Mouse (Mus musculus) heart, adult 2 months (tissue): ENCODE measurements at regions not wholly inside any gene's neighbourhood (a gene's known extent, or its start where the extent isn't known, plus 50 kb on each side); places are given as distances from the start of the nearest gene placed in this dataset.

Experiments
- DNase-seq, 2 experiments: peaks; one replicate each; pipeline ENCODE4 v3.0.0; 2021
- H3K27ac ChIP-seq: fragments of 200-600 bp; 2 replicates; pipeline ENCODE4 v1.8.1; 2022
- H3K27me3 ChIP-seq: fragments of 200-500 bp; 2 replicates; pipeline ENCODE4 v1.6.1; 2012; ENCODE audit warnings: mild to moderate bottlenecking, low read length, inconsistent platforms, mixed read lengths; ENCODE audit not compliant: control insufficient read depth, insufficient read depth
- H3K36me3 ChIP-seq: fragments of 200-500 bp; 2 replicates; pipeline ENCODE4 v1.6.1; 2012; ENCODE audit warnings: low read length, inconsistent platforms; ENCODE audit not compliant: control insufficient read depth, insufficient read depth
- H3K4me1 ChIP-seq: fragments of 200-500 bp; 2 replicates; pipeline ENCODE4 v1.6.1; 2011; ENCODE audit warnings: low read length; ENCODE audit not compliant: control insufficient read depth, insufficient read depth
- H3K4me3 ChIP-seq: fragments of 200-600 bp; 2 replicates; pipeline ENCODE4 v1.8.1; 2022
- H3K79me2 ChIP-seq: fragments of 200-500 bp; replicated peaks from 2 replicates; pipeline ENCODE4 v1.6.1; 2012; ENCODE audit warnings: mild to moderate bottlenecking, inconsistent platforms, low read length, moderate library complexity, mixed read lengths; ENCODE audit not compliant: control insufficient read depth, insufficient read depth
- H3K9ac ChIP-seq: fragments of 200-500 bp; 2 replicates; pipeline ENCODE4 v1.6.1; 2012; ENCODE audit warnings: low read depth, mild to moderate bottlenecking, control low read depth, inconsistent platforms, low read length, mixed read lengths
- CTCF ChIP-seq: fragments of 200-600 bp; IDR thresholded peaks from 2 replicates; pipeline ENCODE4 v1.8.1; 2022; ENCODE audit warnings: antibody characterized with exemption, mild to moderate bottlenecking, moderate library complexity
- EP300 ChIP-seq: fragments of 200-500 bp; IDR thresholded peaks from 2 replicates; pipeline ENCODE4 v1.6.1; 2011; ENCODE audit warnings: low read depth, low read length, control low read depth; ENCODE audit not compliant: insufficient read depth
- POLR2A ChIP-seq: fragments of 200-500 bp; IDR thresholded peaks from 2 replicates; pipeline ENCODE4 v1.6.1; 2011; ENCODE audit warnings: mild to moderate bottlenecking, low read depth, low read length, control low read depth; ENCODE audit not compliant: insufficient read depth
- WGBS: fragments of 180-500 bp; shearing (Covaris S2); methylation state at CpG from one replicate; pipeline ENCODE4 v1.1.7; 2018; 5-methylcytosine and 5-hydroxymethylcytosine counted together
- intact Hi-C: fragments of 180-260 bp; cut with DNase I; formaldehyde crosslinking; loops from one replicate; pipeline ENCODE4 v1.15.1; 2025

- no peak overlapping the region for H3K27ac ChIP-seq
- no peaks in the 10 kb centered on the region for H3K27me3 ChIP-seq
- DNase-seq, result no peak
- H3K9ac ChIP-seq, result no peak overlapping the region
- H3K4me1 ChIP-seq, result no peaks in the 10 kb centered on the region
- WGBS, result 84% methylated on average over 1 of the region's 1 CpGs
- H3K36me3 ChIP-seq, result no peaks in the 10 kb centered on the region
- intact Hi-C loops, result no loop called here
- no peak overlapping the region for H3K4me3 ChIP-seq
- H3K79me2 ChIP-seq, result no peaks in the 10 kb centered on the region
- TF ChIP-seq EP300 (no peak), POLR2A (no peak), CTCF (no peak)
Measured at GRCm38 (mm10) chr10:31051222-31051621, 208.6 kb upstream of the Hey2 start.

- intact Hi-C loops, result no loop called here
- Histone ChIP-seq H3K27ac (no peak overlapping the region), H3K9ac (no peak overlapping the region), H3K4me3 (no peak overlapping the region), H3K79me2 (no peaks in the 10 kb centered on the region), H3K4me1 (no peaks in the 10 kb centered on the region), H3K27me3 (no peaks in the 10 kb centered on the region), H3K36me3 (no peaks in the 10 kb centered on the region)
- WGBS, result 45% methylated on average over 2 of the region's 2 CpGs
- no peak for DNase-seq
- TF ChIP-seq EP300 (no peak), CTCF (no peak), POLR2A (no peak)
Measured at GRCm38 (mm10) chr10:31049352-31049751, 206.8 kb upstream of the Hey2 start.

GRCm38 (mm10) chr10:31035611-31036010 is 193.0 kb upstream of the Hey2 start:
- Histone ChIP-seq H3K9ac (no peak overlapping the region), H3K27me3 (no peaks in the 10 kb centered on the region), H3K27ac (no peak overlapping the region), H3K4me3 (no peak overlapping the region), H3K36me3 (no peaks in the 10 kb centered on the region), H3K79me2 (no peaks in the 10 kb centered on the region), H3K4me1 (no peaks in the 10 kb centered on the region)
- 74% methylated on average over 4 of the region's 4 CpGs for WGBS
- no peak for TF ChIP-seq POLR2A
- intact Hi-C loops, result no loop called here
- DNase-seq, result no peak

- WGBS, result 48% methylated on average over 3 of the region's 3 CpGs
- H3K27ac ChIP-seq, result no peak overlapping the region
- no peak overlapping the region for H3K9ac ChIP-seq
- DNase-seq, result no peak
- H3K27me3 ChIP-seq, result no peaks in the 10 kb centered on the region
- no peaks in the 10 kb centered on the region for H3K4me1 ChIP-seq
- no peak overlapping the region for H3K4me3 ChIP-seq
- TF ChIP-seq CTCF (no peak), POLR2A (no peak), EP300 (no peak)
- intact Hi-C loops, result no loop called here
- H3K36me3 ChIP-seq, result no peaks in the 10 kb centered on the region
- H3K79me2 ChIP-seq, result no peaks in the 10 kb centered on the region
Measured at GRCm38 (mm10) chr10:31034782-31035181, 192.2 kb upstream of the Hey2 start.

GRCm38 (mm10) chr10:31030676-31031075 is 188.1 kb upstream of the Hey2 start:
- H3K4me1 ChIP-seq, result no peaks in the 10 kb centered on the region
- no peak overlapping the region for H3K4me3 ChIP-seq
- WGBS, result 70% methylated on average over 2 of the region's 2 CpGs
- no peaks in the 10 kb centered on the region for H3K36me3 ChIP-seq
- H3K9ac ChIP-seq, result no peak overlapping the region
- H3K79me2 ChIP-seq, result no peaks in the 10 kb centered on the region
- intact Hi-C loops, result no loop called here
- TF ChIP-seq EP300 (no peak), POLR2A (no peak), CTCF (no peak)
- no peak overlapping the region for H3K27ac ChIP-seq
- H3K27me3 ChIP-seq, result no peaks in the 10 kb centered on the region
- DNase-seq, result no peak

GRCm38 (mm10) chr10:31026440-31026839 is 183.8 kb upstream of the Hey2 start:
- Histone ChIP-seq H3K79me2 (no peaks in the 10 kb centered on the region), H3K4me1 (no peaks in the 10 kb centered on the region), H3K27ac (no peak overlapping the region), H3K27me3 (no peaks in the 10 kb centered on the region), H3K36me3 (no peaks in the 10 kb centered on the region), H3K4me3 (no peak overlapping the region), H3K9ac (no peak overlapping the region)
- DNase-seq, result no peak
- WGBS, result 45% methylated on average over 1 of the region's 1 CpGs
- TF ChIP-seq CTCF, result no peak
- TF ChIP-seq EP300, result no peak
- TF ChIP-seq POLR2A, result no peak
- intact Hi-C loops, result no loop called here
